ENCODE assay signal across 8 mouse cellular contexts in genomic region chr3:22075887-22076560, GRCm38 (mm10). TPM values are rescaled to one million over a fixed set of nuclear protein-coding genes. Genes with fewer than 3 reads are reported as not detected.
A peak's percentile ranks its signal among the peaks of the same experiment; 100 is the strongest.
DNase-seq lines count a peak whose midpoint lies in the region; ATAC-seq and TF ChIP-seq lines count a peak whose summit lies in the region.

No protein-coding gene starts in this region.

- peak; percentile 63 for ATAC-seq in inflammation-experienced regulatory T-cells, adult 6 months
- peak; percentile 61 for ATAC-seq in megakaryocyte progenitor cell, adult 5-6 weeks (replicated peaks; ENCODE audit: poor library complexity)

- peak overlapping the region; percentile 97 for H3K4me3 ChIP-seq in gastrocnemius, adult 2 months

- intact Hi-C loops in gastrocnemius, adult 2 months (cut with DNase I) = loop anchor here (1.0 to 10.0 kb wide), 8 partner anchors 71 to 1419 kb away; no protein-coding TSS in a partner anchor
- intact Hi-C loops in left cerebral cortex, postnatal 10 days (cut with DNase I) = loop anchor here (1.0 to 5.0 kb wide), 5 partner anchors 67 to 1421 kb away; no protein-coding TSS in a partner anchor

- peak; percentile 91 for DNase-seq in WW6 (ENCODE audit: low read depth, low spot score)
- DNase-seq in cerebellum, postnatal 36 days = peak; percentile 79 to 84
- peak; percentile 94 for DNase-seq in gastrocnemius, adult 2 months
- peak; percentile 85 to 97 for DNase-seq in left cerebral cortex, postnatal 10 days (ENCODE audit: extremely low spot score in 1 of 2, low spot score in 2 of 2)
- DNase-seq in right cerebral cortex, postnatal 10 days (ENCODE audit: low spot score in 2 of 2) = peak; percentile 93 to 96
- DNase-seq in urinary bladder, postnatal 14 days (ENCODE audit: low spot score) = peak; percentile 86

- no peak for TF ChIP-seq CTCF in gastrocnemius, adult 2 months (IDR thresholded peaks at IDR 0.05)

- peak overlapping the region; percentile 94 for H3K27ac ChIP-seq in gastrocnemius, adult 2 months

RNA-seq across cellular contexts. Expression of gene Tbl1xr1, which starts 0.4 kb away (rescaled TPM):
- 10 to 100 TPM; 53.6 to 66.5 TPM for total RNA-seq in gastrocnemius, adult 2 months (2021)
- 10 to 100 TPM; 24.4 to 29.1 (median 27.5) TPM for polyA plus RNA-seq in inflammation-experienced regulatory T-cells, adult 6 months (2017; shearing (Covaris generic))
- 100 to 1,000 TPM in 1 of 2 experiments, 10 to 100 TPM in 1; 96.8 to 119 TPM for total RNA-seq in left cerebral cortex, postnatal 10 days (2021)
- total RNA-seq in megakaryocyte progenitor cell, adult 5-6 weeks (2015) = 84.0 and 107 TPM in 2 replicates
- 73.8 and 96.3 TPM in 2 replicates for total RNA-seq in megakaryocyte progenitor cell, adult 5-6 weeks (2017)

Comparison
In these comparisons a context has a peak if more than half of its experiments do, and no peak if none do; other contexts are left out.
1. Peak in every context shown above with its lines: DNase-seq, ATAC-seq, H3K4me3 ChIP-seq and H3K27ac ChIP-seq.